Mouse (Mus musculus) adrenal gland, adult 18-20 months (tissue): ENCODE results near the gene Baz2b. TPM values are rescaled to one million over a fixed set of nuclear protein-coding genes. Genes with fewer than 3 reads are reported as not detected.
"Not testable (repeated sequence)": the region's sequence is repeated elsewhere in the genome, so short reads cannot be mapped to it uniquely, and the experiment has no call there.

Source experiments
- DNase-seq, 2 experiments: peaks; one replicate each; pipeline ENCODE4 v3.0.0; 2021 to 2022; ENCODE audit warnings: low spot score in 2 of 2
- total RNA-seq, 2 experiments: library from RNA; stranded (reverse); gene quantifications; 1 replicate in 1 of 2; 2 replicates in 1 of 2; pipeline ENCODE4 v1.2.3; 2021

The Baz2b gene
- total RNA-seq, 2 experiments from 2014 or later, result 50.9 to 78.3 TPM

DNA sequence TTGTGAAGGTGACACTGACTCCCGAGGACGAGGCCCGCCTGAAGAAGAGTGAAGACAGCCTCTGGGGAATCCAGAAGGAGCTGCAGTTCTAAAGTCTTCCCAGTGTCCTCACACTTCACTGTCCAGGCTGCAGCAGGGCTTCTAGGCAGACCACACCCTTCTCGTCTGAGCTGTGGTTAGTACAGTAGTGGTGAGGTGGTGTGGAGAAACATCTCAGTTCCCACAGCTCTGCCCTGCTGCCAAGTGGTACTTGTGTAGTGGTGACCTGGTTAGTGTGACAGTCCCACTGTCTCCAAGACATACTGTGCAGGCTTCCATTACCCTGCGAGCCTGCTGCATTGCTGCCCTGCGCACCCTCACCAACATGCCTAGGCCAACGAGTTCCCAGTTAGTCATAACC is 74.7 kb downstream of the Baz2b start:
- not testable (repeated sequence) for DNase-seq

DNA sequence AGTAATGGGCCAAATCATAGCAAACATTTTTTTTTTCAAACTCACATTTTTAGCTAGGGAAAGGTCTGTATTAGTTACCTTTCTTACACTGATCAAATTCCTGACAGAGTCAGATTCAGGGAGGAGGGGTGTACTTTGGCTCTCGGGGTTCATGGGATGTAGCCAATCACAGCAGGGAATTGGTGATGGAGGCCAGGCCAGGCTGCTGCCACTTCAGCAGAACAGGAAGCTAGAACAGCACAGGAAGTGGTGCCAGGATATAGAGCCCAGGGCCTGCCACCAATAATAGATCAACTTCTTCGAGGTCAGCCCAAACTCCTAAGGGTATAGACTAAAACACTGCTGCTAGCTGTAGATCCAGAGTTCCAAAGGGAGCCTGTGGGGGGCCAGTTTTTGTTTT is 76.6 kb downstream of the Baz2b start:
- DNase-seq, result no peak

DNA sequence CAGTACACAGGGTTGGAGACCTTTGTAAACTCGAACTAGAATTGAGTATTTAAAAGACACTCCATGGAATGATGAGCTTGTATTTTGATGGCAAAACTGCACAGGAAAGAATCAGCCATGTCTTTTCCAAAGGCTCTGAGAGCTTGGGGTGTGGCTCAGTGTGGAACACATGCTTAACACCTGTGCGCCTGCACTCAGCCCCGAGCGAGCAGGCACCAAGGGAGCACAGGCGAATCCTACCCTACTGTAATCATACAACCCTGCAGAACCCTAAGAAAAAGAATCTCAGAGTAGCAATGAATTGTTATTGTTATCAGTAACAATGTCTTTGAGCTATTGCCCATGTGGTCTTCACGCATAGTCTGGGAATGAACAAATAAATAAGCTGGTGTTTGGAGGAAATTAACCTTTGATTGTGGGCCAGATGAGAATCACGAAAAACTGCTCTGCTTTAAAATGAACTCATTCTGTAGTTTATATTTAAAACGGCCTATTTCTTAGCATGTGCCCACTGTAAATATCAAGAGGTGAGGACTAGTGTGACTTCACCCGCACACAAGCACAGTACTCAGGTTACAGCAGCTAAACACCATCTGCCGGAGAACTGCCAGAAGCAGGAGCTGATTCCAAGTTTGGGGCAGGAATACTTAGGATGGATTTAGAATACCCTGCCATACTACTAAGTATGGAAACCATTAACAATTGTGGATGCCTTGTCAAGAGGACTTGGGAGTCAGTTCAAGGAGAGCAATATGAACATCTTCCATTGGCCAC is 77.2 kb downstream of the Baz2b start:
- DNase-seq, result no peak

DNA sequence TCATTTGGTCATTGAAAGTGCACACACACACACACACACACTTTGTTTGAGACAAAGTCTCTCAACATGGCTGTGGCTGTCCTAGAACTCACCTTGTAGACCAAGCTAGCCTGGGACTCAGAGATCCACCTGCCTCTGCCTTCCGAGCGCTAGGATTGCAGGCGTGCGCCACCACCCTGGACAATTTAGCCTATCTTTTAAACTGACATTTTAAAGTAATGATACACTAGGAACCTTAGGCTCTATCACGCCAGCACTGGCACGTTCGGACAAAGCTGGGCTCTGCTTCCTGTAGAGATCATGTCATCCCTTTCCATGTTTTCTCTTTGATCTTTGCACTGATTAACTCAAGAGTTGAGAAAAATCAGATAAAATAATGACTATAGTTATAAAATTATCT is 81.0 kb downstream of the Baz2b start:
- DNase-seq, result no peak

DNA sequence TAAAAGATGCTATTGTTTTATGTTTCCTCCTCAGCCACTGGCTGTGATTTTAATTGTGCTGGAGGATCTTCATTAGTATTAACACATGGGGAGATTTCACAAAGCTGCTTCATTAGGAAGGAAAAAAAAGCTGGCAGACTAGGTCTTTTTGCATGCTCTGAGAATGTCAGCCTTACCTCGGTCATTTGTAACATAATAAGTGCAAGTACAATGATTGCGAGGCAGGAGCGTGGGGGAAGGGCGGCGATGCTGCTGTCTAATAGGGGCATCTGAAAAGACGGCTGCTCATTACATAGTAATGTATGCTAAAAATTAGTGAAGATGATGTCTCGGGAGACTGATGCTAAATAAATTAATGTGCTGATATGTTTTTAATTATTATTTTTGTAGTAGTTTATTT is 82.8 kb downstream of the Baz2b start:
- DNase-seq, result no peak

DNA sequence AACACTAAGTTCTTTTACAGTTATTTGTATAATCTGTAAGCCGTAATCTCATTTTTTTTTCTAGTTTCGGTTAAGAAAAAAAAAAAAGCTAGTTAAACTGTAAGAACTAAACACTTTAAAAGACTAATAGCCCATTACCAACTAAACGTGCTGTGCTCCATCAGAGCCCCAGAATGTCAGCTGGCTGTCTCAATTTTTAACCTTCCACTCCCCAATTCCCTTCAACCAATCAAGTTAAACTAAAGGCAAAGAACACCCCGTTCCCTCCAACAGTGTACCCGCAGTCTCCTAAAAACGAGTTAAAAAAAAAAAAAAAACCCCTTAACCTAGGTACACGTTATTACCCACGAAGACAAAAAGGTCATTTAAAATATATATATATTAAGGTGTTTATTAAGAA is 83.3 kb downstream of the Baz2b start:
- no peak for DNase-seq

DNA sequence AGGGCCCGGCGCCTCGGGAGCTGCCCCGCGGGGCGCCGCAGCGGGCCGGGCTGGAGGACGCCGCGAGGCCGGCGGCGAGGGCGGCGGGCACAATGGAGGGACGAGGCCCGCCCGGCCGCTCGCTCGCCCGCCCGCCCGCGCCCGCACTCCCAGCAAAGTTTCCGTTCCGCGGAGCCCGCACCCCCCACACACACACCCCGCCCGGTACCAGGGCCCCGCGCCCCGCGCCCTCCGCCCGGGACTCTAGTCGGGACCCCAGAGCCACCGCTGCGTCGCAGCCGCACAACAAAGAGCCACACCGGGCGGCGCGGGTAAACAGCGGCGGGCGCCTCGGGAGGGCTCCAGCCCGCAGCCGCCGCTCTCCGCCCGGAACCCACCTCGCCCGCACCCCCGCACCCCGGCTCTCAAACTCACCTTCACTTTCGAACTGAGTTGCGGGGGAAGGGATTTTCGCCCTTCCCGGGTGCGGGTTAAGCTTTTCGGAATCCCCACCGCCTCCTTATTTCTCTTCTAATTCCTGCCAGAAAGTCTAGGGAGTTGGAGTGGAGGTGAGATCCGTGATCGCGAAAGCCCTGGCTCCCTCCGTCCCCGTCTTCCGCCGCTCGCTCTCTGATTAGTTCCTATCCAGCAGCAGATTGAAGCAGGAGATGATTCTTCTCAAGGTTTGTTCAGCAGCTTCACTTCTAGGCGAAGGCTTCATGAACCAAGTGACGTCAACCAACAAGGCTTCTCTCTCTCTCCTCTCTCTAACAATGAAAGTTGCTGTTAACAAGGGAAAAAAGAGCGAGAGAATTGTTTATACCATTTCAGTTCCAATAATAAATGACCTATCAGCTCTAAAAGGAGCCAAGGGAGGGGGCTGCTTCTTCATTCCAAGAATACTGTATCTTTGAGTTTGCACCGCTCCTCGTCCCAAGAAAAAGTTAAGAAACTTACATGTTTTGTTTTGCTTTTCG is 84.3 kb downstream of the Baz2b start:
- peak; percentile 60 to 70 for DNase-seq

DNA sequence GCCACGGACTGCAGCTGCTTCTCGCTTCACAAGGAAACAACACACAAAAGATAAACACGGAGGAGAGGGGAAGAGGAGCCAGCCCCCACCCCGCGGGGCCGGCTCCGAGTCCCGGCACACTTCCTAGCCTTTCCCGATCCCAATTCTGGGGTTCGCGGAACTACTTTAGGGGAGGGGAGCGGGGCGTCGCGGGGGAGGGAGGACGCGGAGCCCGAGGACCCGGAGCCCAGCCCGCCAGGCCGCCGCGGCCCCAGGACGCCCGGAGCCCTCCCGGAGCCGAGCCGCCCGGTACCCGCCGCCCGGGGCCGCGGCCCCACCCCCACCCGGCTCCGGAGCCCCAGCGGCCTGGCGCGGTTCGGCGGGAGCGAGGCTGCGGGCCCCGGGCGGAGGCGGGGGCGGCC is 85.0 kb downstream of the Baz2b start:
- peak in 1 of 2 experiments; percentile 63 for DNase-seq

DNA sequence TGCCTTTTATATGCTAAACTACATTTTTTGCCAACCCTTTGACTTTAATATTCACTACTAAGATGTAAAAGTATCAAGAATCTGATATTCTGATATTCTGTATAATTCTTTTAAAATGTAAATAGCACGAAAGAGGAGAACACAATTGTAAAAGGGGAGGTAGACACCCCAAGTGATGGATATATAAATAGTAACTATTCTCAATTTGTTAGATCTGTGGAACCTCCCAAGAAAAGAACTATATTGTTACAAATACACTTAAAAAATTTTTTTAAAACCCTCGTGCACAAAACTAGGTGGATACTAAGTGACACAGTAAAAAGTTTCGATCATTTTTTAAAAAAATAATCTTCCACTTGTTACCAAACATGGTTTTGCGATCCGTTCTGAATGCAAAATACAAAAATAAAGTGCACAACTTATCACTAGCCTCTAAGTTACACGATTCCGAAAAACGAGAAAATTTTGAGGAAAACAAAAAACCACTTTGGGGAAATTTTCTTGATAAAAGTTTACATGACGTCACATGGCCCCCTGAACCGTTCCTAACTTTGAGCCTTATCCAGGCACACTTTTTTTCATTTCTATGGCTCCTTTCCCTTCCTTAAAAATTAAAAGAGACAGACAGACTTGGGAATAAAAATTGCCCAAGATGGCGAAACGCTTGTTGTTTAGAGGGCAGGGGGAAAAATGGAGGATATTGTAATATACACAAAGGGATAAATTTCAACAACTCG is 85.6 kb downstream of the Baz2b start:
- DNase-seq, result no peak

DNA sequence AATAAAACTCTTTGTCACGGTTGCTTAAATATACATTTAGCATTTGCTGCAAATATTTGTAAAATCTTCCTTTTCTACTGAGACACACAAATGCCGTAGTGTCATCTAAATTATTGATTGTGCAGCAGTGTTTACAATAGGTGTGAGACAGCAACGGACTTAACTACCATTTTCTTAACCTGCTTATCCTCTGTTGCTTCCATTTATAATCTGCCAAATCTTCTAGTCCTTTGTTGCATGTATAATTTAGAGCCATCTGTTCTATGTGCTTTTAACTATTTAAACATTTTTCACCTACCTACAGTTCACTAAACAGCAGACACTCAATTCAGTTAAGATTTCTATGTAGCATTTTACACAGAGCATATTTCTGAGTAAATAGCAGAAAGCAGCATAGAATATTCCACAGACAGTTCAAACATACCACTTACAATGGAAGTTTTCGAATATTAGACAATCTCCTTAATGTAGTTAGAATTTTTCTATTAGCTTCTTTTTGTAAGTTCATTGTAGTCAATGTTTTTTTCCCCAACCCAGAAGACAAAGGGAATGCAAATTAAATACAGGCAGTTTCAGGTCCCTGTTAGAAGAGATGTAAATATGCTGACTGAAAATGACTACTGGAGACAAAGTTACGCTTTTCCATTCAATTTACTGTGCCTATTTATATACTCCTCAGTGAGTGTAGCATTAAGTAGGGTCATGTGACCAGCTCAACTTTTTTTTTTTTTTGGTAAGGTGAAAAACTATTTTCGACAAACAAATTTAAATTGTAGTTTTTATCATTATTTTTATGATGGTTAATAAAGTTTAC is 86.4 kb downstream of the Baz2b start:
- DNase-seq, result no peak

DNA sequence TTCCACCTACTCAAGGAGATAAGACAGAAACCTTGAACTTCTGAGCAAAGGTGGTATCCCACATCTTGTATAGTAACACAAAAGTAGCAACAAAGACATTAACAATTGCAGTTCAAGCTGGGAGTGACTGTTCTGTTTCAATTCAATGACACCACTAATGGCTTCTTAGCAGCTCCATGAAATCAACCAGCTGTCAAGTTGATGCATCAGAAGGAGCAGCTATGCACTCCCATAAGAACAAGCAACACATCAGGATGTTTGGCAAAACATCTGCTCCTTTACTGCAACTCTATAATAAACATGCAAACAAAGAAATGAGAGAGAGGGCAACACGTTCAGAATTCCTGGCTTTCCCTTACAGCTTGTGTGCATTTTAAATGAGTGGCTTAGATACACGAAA is 87.5 kb downstream of the Baz2b start:
- no peak for DNase-seq

DNA sequence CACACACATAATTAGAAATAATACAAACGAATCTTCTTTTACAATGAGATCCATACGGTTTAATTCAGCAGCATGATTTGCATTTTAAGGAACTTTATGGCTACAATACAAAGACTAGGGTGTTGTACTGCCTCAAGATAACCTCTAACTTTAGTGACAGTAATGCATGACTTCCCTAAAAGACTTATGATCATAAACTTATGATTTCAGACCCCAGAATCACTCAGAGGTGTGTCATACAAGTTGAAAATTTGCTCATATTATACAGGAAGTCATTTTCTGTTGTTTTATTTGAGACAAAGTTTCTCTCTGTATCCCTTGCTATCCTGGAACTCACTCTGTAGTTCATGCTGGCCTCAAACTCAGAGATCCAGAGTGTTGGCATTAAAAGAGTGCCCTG is 89.0 kb downstream of the Baz2b start:
- DNase-seq, result no peak

DNA sequence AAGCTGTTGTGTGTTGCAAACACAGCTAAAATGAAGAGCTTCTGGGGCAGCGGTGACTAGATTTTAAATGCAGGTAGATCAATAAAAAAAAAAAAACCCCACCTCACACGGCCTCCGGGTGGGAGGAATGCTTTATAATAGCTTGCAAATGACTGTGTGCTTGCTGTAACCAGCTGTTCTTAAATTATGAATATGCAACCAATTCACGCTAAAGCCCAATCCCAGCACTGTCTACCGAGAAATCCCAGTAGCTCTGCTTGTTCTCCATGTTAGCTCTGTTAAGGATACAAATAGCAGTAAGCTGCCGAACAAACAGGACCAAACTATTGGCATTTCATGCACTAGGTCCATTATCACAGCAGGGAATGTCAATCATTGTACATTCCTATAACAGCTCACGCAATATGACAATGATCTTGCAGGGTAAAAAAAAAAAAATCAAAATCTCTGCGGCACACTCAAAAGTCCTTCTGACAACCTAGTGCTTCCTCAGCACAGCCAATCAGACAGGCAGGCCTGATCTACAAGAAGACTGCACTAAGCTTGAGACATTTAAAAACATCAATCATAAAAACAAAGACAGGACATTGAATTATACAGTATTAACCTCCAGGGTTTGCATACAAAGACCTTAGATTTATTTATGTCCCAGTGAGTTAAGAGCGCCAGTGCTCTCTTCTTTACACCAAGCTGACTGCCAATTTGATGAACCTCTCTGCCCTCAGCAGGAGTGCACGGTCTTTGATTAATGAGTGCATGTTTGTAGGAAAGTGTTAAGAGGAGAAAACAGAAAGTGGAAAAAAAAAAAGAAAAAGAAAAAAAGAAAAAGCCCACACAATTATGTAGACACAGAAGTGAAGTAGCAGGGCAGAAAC is 90.7 kb downstream of the Baz2b start:
- no peak for DNase-seq

DNA sequence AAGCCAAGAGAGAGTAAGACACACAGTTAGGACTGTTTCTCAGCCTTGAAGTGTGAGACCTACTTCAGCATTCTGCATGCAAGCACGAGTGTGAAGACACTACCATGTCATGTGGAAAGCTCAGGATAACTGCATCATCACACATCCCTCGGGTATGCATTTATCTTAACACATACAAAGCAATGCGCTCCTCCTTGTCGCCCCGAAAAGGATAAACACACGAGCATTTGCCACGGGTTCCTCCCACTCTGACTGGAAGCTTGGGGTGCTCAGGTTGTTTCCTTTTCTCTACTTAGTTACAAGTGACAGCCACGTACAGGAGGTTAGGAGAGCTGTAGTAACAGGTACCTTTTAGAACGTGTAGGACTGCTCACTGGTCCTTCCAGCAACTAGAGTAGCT is 91.8 kb downstream of the Baz2b start:
- no peak for DNase-seq

DNA sequence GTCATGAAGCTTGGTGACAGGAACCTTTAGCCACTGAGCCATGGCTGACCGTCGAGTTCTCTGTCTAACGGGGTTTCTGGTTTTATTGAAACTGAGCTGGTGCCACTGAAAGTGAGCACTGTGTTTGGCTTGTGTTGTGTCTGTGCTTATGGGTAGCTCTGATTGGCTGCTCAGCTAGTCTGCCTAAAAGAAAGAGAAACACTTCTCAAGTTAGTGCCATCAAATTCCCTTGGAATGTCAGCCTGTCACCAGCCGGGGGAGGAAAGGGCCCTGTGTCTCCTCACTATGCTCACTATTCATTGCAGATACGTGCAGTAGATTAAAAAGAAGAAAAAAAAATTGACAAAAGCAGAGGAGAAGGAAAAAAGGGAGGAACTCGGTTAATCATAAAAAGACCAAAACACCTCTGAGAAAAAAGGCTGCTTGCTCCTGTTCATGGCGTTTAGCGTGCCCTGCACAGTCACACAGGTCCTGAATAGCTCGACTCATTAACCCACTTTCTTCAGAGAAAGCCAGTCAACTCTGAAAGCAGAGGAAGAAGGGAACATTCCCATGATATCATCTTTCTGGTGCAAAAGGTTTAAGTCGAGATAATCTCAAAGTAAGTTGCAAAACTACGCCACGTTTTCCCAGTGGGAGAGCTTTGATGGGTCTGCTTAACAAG is 93.6 kb downstream of the Baz2b start:
- no peak for DNase-seq

DNA sequence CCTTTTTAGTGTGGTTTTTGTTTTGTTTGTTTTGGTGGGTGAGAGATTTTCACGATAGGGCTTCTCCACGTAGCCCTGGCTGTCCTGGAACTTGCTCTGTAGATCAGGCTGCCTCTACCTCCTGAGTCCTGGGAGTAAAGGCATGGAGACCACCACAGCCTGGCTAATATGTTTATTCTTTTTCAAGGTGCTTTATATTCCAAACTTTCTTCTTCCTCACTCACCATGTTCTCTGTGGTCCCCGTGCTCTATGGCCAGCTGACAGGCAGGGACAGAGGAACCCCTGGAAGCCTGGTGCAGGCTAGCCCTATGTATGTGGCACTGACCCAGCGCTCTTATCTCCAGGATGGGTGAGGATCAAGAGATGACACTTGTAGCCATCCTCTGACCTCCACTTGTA is 94.7 kb downstream of the Baz2b start:
- DNase-seq, result no peak

DNA sequence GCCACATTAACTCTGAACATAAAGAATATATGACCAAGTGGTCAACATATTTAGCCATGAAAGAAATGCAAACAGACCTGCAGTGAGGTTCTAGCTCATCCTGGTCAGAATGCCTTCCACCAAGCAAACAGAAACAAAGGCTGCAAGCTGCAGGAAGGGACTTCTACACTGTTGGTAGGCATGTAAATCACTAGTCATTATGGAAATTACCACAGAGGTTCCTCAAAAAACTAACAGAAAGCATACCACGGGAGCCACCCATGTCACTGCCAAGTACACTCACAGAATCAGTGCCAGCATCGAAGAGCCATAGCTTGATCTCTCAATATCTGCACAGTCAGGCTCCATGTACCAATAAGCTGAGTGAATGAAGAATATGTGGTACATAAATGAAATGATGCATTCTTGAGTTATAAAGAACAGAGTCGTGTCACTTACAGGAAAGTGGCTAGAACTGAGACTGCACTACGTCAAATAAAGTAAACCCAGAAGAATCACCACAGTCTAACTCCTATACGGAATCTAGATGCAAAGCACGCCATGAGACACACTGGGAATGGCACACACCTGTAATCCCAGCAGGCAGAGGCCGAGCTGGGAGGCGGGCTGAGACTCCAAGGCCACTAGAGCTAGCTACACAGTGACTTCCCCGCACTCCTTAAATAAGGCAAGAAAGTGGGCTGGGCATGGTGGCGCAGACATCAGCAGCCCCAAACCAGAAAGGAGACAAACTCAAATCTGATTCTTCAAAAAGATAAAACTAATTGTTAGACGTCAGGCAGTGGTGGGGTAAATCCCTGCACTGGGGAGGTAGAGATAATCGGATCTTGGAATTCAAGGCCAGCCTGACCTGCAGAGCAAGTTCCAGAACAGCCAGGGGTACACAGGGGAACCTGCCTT is 95.7 kb downstream of the Baz2b start:
- DNase-seq, result no peak

DNA sequence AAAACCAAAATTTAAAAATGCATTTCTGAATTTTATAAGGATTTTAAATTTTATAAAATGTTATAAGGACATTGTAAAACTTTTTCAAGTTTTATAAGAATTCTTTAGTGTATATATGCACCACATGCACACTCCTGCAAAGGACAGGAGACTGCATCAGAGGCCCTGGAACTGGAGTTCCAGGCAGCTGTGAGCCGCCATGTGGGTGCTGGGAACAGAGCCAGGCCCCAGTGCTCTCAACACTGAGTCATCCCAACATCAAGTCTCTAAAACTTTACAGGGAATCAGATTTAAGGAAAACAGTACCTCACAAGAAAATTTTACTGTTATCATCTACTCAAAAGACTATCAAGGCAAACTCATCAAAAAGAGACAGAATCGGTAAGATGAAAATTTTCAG is 97.5 kb downstream of the Baz2b start:
- DNase-seq, result no peak
